Mouse (Mus musculus): ENCODE results near the gene Sptlc3.

Gene Sptlc3

GRCm38 (mm10) chr2:139493836-139494235, at the start of gene Sptlc3:
Gene Sptlc3 (plus strand): TSS chr2:139493913.
- DNase-seq (ENCODE audit: low read depth, low spot score), result no peak

GRCm38 (mm10) chr2:139467726-139468125, 26.0 kb upstream of the Sptlc3 start:
- no peak for DNase-seq (ENCODE audit: low read depth, low spot score)

- DNase-seq (ENCODE audit: low read depth, low spot score), result no peak
These were observed 5.0 kb upstream of the Sptlc3 start for GRCm38 (mm10) chr2:139488708-139489107.

GRCm38 (mm10) chr2:139494629-139495028, 916 bp downstream of the Sptlc3 start:
- no peak for DNase-seq (ENCODE audit: low read depth, low spot score)

- no peak for DNase-seq (ENCODE audit: low read depth, low spot score)
These were observed 68.3 kb downstream of the Sptlc3 start for GRCm38 (mm10) chr2:139561966-139562505.

DNA sequence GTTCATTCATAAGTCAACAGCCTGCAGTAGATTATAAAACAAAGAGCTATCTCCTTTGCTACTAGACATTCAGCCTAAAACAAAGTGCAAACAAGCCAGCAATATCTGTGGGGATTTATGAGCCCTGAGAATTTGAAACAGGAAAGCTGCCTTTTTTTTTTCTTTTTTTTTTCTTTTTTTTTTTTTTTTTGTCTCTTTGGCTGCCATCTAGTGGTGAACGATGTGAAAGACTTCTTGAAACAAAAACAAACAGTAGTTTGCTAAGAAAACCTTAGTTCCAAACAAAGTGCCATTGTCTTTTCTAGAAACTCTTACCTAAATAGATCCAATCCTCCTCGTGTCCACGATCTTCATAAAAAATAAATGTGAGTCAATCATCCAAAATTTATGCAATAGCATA, 85.6 kb downstream of the Sptlc3 start:
- no peak for DNase-seq (ENCODE audit: low read depth, low spot score)

- no peak for DNase-seq (ENCODE audit: low read depth, low spot score)
These were observed 89.1 kb downstream of the Sptlc3 start for GRCm38 (mm10) chr2:139582766-139583165.

GRCm38 (mm10) chr2:139587660-139588200, 94.0 kb downstream of the Sptlc3 start:
- no peak for DNase-seq (ENCODE audit: low read depth, low spot score)

GRCm38 (mm10) chr2:139589905-139590304, 96.2 kb downstream of the Sptlc3 start:
- peak; percentile 61 for DNase-seq (ENCODE audit: low read depth, low spot score)

DNA sequence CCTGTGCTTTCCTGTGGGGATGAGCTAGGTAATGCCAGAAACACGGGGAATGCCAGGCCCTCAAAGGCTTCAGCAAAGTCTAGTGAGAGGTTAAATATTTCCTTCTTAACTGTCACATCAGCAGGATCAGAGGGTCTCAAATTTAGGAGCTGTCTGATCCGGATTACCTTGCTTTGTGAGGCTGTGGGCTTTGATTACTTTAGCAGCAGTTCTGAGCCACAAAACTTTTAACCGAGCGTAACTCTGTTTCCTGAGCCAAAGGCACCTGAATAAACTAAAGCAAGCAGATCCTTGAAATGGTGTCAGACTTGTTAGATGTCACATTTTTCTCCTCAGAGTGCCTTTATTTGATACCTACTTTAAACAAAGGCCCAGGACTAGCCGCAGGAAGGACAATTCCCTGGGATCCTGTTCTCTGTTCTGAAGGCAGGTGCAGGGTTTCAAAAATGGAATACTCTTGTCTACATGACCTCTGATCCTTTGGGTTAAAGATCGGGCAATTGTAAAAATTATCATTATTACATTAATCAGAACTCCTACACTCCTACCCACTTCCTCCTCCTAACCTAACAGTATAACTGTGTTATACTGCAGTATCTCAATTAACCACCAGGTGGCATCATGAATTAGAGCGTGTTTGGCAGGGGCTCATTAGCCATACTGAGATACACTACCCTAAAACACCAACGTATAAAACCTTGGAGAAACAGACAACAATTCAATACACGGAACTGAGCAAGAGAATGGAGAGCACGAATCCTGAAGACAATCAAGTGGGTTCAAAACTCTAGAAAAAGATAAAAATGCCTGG, 97.4 kb downstream of the Sptlc3 start:
- DNase-seq (ENCODE audit: low read depth, low spot score), result peak; percentile 73

GRCm38 (mm10) chr2:139592109-139592508, 98.4 kb downstream of the Sptlc3 start:
- no peak for DNase-seq (ENCODE audit: low read depth, low spot score)

GRCm38 (mm10) chr2:139597229-139597628, 103.5 kb downstream of the Sptlc3 start:
- DNase-seq (ENCODE audit: low read depth, low spot score), result no peak

DNA sequence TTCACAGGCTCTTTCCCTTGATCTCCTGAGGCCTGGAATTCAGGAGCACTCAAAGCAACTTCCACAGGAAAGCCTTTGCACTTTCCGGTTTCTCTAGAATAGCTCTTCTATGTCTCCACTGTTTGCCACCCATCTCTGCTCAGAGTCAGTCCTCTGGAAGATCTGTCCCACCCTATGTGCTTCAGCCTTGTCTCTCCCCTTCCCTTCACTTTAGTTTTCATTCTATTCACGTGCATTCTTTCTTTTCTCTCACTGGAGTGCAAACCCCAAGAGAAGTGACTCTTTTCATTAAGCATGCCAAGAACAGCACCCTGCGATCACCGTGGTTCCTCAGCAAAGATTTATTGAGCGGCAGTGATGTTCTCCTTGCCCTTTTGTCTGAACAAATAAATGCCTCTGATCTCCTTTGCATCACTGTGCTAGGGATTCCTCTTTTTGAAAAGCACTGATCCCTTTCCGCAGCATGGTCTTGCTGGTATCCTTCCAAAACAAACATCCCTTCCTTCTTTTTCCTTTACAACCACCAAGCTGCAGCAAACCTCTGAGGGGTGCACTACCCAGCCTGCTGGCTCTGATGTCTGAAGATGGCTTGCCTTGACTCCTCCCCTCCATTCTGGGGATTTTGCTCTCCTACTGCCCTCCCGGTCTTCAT, 108.0 kb downstream of the Sptlc3 start:
- DNase-seq (ENCODE audit: low read depth, low spot score), result no peak

DNA sequence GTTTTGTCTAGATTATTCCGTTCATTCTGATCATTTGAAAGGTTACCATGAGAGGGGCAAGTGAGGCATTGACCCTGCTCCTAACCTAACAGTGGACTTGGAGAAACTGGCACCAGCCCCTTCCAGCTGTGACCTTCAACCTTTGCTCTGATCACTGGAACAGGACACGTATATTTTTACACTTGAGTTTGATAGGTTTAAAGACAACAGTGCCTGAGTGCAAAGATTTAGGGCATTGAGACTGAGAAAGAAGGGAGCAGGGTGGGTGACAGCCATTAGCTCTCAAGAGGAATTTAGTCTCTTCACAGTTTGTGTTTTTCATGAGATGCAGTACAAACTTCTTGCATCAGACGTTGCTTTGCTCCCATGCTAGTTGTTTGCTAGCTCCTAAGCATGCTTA, 114.5 kb downstream of the Sptlc3 start:
- DNase-seq (ENCODE audit: low read depth, low spot score), result no peak

DNA sequence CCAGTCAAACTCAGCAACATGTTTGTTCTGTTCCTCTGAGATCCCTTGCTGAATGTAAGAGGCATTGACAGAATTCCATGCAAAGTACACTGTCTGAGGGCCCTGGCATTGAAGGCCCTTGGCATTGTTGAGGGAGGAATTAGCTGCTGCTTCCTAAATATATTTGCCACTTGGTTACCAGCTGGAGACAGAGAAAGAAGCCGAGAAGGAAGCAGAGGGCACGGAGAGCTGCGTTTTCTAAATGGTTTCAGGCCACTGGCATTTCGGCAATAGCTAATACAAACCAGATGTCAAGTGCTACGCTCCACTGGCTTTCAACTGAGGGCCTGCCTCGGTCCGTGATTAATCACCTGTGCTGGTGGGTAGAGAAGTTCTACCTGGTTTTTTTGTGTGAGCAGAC, 115.1 kb downstream of the Sptlc3 start:
- no peak for DNase-seq (ENCODE audit: low read depth, low spot score)

- no peak for DNase-seq (ENCODE audit: low read depth, low spot score)
These were observed 115.5 kb downstream of the Sptlc3 start for GRCm38 (mm10) chr2:139609231-139609630.

DNA sequence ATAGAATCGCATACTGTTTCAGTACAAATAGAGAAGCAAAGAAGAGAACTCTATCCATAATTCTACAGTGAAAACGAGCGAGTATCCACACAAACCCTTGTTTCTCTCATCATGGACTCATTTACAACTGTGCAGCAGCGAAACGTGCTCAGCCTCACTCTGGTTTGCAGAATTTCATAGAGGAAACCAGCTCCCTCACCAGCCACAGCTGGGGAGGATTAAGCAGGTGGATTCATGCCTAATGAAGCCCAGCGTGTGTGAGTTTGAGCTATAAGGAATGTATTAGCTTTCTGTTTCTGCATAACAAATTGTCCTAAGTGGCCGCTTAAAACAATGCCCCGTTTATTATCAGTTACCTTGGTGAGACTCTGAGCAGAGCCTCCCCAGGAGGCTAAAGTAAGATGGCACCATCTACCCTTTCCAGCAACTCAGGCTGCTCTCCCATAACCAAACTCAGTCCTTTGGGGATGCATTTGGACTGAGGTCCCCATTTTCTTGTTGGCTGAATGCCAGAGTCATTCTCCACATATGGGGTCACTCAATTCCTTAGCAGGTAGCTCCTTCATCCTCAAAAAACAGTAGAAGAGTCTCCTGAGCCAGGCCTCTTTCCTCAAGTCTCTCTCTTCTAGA, 116.1 kb downstream of the Sptlc3 start:
- DNase-seq (ENCODE audit: low read depth, low spot score), result no peak

DNA sequence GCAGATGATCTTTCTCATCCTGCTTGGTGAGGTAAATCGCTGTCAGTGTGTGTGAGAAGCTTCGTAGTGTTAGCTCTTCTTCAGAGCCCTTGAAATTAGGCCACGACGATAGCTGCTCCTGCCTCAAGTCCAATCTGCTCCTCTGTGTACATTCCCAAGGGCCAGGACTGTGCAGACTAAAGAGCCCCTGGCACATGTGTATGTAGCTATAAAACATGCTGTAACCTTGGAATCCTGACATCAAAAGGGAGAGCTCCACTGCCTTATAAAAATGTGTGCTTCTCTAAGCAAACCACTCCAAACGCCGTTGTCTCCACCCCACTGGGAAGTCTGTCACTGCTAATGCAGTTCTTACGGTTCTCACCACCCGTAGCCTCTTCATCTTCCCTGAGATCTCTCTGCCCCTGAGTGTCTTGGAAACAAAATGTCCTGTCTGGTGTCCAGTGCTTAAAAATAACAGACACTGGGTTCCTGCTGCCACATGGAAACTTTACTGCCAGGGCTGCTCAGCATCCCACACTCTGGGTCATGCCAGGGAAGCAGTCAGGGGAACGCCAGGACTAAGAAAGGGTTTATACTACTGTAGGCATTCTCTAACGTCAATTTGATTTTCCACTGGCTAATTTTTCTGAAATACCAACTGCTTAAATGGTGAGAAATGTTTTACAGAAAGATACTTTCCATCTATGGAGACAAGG, 118.8 kb downstream of the Sptlc3 start:
- DNase-seq (ENCODE audit: low read depth, low spot score), result no peak

DNA sequence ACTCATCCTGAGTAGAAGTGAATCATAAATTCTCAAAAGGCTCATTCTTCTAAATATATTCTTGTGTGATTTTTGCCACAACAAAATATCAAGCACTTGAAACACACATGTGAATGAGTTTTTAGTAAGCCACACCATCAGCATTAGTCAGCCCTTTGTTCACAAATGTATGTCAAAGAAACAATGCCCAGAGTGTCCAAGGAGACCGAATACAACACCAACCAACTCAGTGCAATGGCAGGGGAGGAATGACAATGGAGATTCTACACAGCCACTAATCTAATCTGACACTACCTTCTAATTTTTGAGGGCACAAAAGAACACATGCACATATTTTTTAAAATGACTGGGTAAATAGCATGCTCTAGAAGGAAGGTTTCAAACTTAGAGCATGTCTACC, 132.8 kb downstream of the Sptlc3 start:
- DNase-seq (ENCODE audit: low read depth, low spot score), result no peak

GRCm38 (mm10) chr2:139628731-139629130, 135.0 kb downstream of the Sptlc3 start:
- no peak for DNase-seq (ENCODE audit: low read depth, low spot score)

DNA sequence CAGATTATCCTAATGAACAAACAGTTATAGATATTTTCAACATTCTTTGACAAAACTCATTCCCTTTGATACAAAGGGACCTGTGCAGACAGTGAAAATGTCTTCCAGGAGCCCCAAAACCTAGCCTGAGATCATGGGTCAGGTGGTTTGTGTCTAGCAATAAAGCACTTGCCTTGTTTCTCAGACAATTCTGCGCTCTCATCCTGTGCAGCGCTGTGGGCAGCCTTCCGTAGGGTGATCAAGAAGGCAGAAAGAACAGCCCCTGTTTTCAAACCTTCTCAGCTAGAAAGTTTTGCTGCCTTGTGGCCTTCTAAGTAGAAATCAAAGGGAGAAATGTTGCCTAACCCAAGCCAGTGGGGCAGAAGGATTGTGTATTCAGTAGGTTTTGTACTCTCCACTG, 135.9 kb downstream of the Sptlc3 start:
- DNase-seq (ENCODE audit: low read depth, low spot score), result no peak

GRCm38 (mm10) chr2:139634506-139634905, 140.8 kb downstream of the Sptlc3 start:
- no peak for DNase-seq (ENCODE audit: low read depth, low spot score)

All from CD4-positive, CD25-positive, alpha-beta regulatory T cell, adult 2 months (primary cell).